In genomic region chr7:4508062-4508738, GRCm38 (mm10) we compare ENCODE assay signal across 13 mouse cellular contexts. TPM values are rescaled to one million over a fixed set of nuclear protein-coding genes. Genes with fewer than 3 reads are reported as not detected.
DNase-seq lines count a peak whose midpoint lies in the region; ATAC-seq and TF ChIP-seq lines count a peak whose summit lies in the region.
"Had no signal": no experiment of that assay in that cellular context is flagged by ENCODE, and none has a peak within 500 bp of the region (broad histone marks: within the 10 kb centered on the region; RNA-seq: fewer than 3 reads in every experiment).

No protein-coding gene starts in this region.

- peak; percentile 60 for TF ChIP-seq CTCF in lung, embryonic 14.5 days (IDR thresholded peaks at IDR 0.05; ENCODE audit: low read depth)
- TF ChIP-seq CTCF in liver, postnatal 0 days (IDR thresholded peaks at IDR 0.05; ENCODE audit: low read depth), result peak; percentile 58

- peak overlapping the region; percentile 61; the same call in 1 of the 2 replicates for H3K4me2 ChIP-seq in heart, embryonic 12.5 days
- no peak overlapping the region for H3K4me2 ChIP-seq in lung, embryonic 14.5 days
- no peak overlapping the region for H3K4me2 ChIP-seq in liver, postnatal 0 days (ENCODE audit: low read depth, low read length)
- H3K4me2 ChIP-seq: forebrain, embryonic 15.5 days; neural tube, embryonic 12.5 days had no signal

- H3K36me3 ChIP-seq in heart, embryonic 12.5 days, result peaks cover 22% of the 10 kb centered on the region
- H3K36me3 ChIP-seq in lung, embryonic 14.5 days (ENCODE audit: insufficient read depth), result no peaks in the 10 kb centered on the region
- H3K36me3 ChIP-seq in liver, postnatal 0 days (replicated peaks; ENCODE audit: insufficient read depth, low read length), result no peaks in the 10 kb centered on the region
- H3K36me3 ChIP-seq: forebrain, embryonic 15.5 days; neural tube, embryonic 12.5 days had no signal

- H3K9ac ChIP-seq in heart, embryonic 12.5 days, result no peak overlapping the region
- H3K9ac ChIP-seq in lung, embryonic 14.5 days, result no peak overlapping the region
- no peak overlapping the region for H3K9ac ChIP-seq in liver, postnatal 0 days (replicated peaks)
- H3K9ac ChIP-seq: forebrain, embryonic 15.5 days; neural tube, embryonic 12.5 days had no signal

- H3K4me1 ChIP-seq in heart, embryonic 12.5 days (replicated peaks), result peaks cover 53% of the 10 kb centered on the region
- H3K4me1 ChIP-seq in lung, embryonic 14.5 days (ENCODE audit: insufficient read depth), result no peaks in the 10 kb centered on the region; the same call in 1 of the 2 replicates
- peaks cover 34% of the 10 kb centered on the region for H3K4me1 ChIP-seq in liver, postnatal 0 days (ENCODE audit: insufficient read depth)

- no peak for TF ChIP-seq EP300 in liver, postnatal 0 days (IDR thresholded peaks at IDR 0.05; ENCODE audit: low read depth)

- no peaks in the 10 kb centered on the region for H3K27me3 ChIP-seq in heart, embryonic 12.5 days (replicated peaks)
- H3K27me3 ChIP-seq in lung, embryonic 14.5 days (ENCODE audit: insufficient read depth, low read length), result no peaks in the 10 kb centered on the region
- H3K27me3 ChIP-seq in liver, postnatal 0 days (ENCODE audit: insufficient read depth, low read length), result no peaks in the 10 kb centered on the region
- H3K27me3 ChIP-seq: forebrain, embryonic 15.5 days; neural tube, embryonic 12.5 days; Patski had no signal

- no peak for ATAC-seq in heart, embryonic 12.5 days (ENCODE audit: insufficient number of reproducible peaks, low FRiP score)
- no peak for ATAC-seq in lung, embryonic 14.5 days (ENCODE audit: insufficient read depth)
- ATAC-seq in liver, postnatal 0 days, result no peak
- ATAC-seq: forebrain, embryonic 15.5 days; Patski had no signal

- no peak overlapping the region for H3K27ac ChIP-seq in heart, embryonic 12.5 days (ENCODE audit: poor library complexity, severe bottlenecking)
- H3K27ac ChIP-seq in lung, embryonic 14.5 days (ENCODE audit: low read depth), result no peak overlapping the region
- no peak overlapping the region for H3K27ac ChIP-seq in liver, postnatal 0 days (ENCODE audit: low read depth)
- H3K27ac ChIP-seq: forebrain, embryonic 15.5 days; macrophage; neural tube, embryonic 12.5 days had no signal

- H3K4me3 ChIP-seq in heart, embryonic 12.5 days, result no peak overlapping the region
- no peak overlapping the region for H3K4me3 ChIP-seq in lung, embryonic 14.5 days (ENCODE audit: low read depth, low read length)
- H3K4me3 ChIP-seq in liver, postnatal 0 days (ENCODE audit: low read depth, low read length), result no peak overlapping the region
- H3K4me3 ChIP-seq: forebrain, embryonic 15.5 days; neural tube, embryonic 12.5 days had no signal

- no peak for DNase-seq in heart, adult 11 months
- no peak for DNase-seq in lung, embryonic 14.5 days
- no peak for DNase-seq in lung, postnatal 36 days
- peak; percentile 86 for DNase-seq in R1 (ENCODE audit: low read depth, low spot score)
- no peak for DNase-seq in liver, postnatal 0 days
- no peak for DNase-seq in c-Kit-positive CD71-positive TER-119-positive erythroid progenitor cells, embryonic 14.5 days (ENCODE audit: low spot score)
- no peak for DNase-seq in layer of hippocampus, postnatal 36 days

- H3K9me3 ChIP-seq in heart, embryonic 12.5 days (replicated peaks), result no peaks in the 10 kb centered on the region
- no peaks in the 10 kb centered on the region for H3K9me3 ChIP-seq in lung, embryonic 14.5 days (ENCODE audit: low read depth, low read length)
- no peaks in the 10 kb centered on the region for H3K9me3 ChIP-seq in liver, postnatal 0 days (ENCODE audit: low read length)
- H3K9me3 ChIP-seq: forebrain, embryonic 15.5 days; neural tube, embryonic 12.5 days had no signal

- 68% methylated on average over 32 of the region's 32 CpGs for WGBS in heart, embryonic 12.5 days
- 73% methylated on average over 22 of the region's 32 CpGs for WGBS in lung, embryonic 14.5 days
- 86% methylated on average over 22 of the region's 32 CpGs for WGBS in liver, postnatal 0 days (ENCODE audit: insufficient replicate concordance)

RNA-seq across cellular contexts. Expression of gene Ppp1r12c, which starts 6.7 kb away (rescaled TPM):
- 50.2 and 53.9 TPM in 2 replicates for polyA plus RNA-seq in heart, embryonic 12.5 days (2016; fragmentation: Nextera tagmentation; extraction: Ambion mirVana)
- 54.3 TPM in 2 replicates for polyA plus RNA-seq in lung, embryonic 14.5 days (2014; fragmentation: Nextera tagmentation; extraction: Ambion mirVana)
- 14.9 and 15.6 TPM in 2 replicates for polyA plus RNA-seq in liver, postnatal 0 days (2015; fragmentation: Nextera tagmentation; extraction: Ambion mirVana)
- total RNA-seq in layer of hippocampus, postnatal 36 days (2021), result 100 to 1,000 TPM; 146 to 164 TPM

RNA-seq across cellular contexts. Expression of gene Tnnt1, which starts 8.0 kb away (rescaled TPM):
- polyA plus RNA-seq in heart, embryonic 12.5 days (2016; fragmentation: Nextera tagmentation; extraction: Ambion mirVana), result 543 and 550 TPM in 2 replicates
- polyA plus RNA-seq in lung, embryonic 14.5 days (2014; fragmentation: Nextera tagmentation; extraction: Ambion mirVana), result 6.3 and 15.4 TPM in 2 replicates
- polyA plus RNA-seq in liver, postnatal 0 days (2015; fragmentation: Nextera tagmentation; extraction: Ambion mirVana), result 5.3 and 11.2 TPM in 2 replicates
- 1 to 10 TPM; 1.1 to 4.2 TPM for total RNA-seq in layer of hippocampus, postnatal 36 days (2021)
- polyA plus RNA-seq: Patski had no signal

RNA-seq across cellular contexts. Expression of gene Tnni3, which starts 15.8 kb away (rescaled TPM):
- polyA plus RNA-seq in heart, embryonic 12.5 days (2016; fragmentation: Nextera tagmentation; extraction: Ambion mirVana), result 1,739 and 1,749 TPM in 2 replicates
- polyA plus RNA-seq in lung, embryonic 14.5 days (2014; fragmentation: Nextera tagmentation; extraction: Ambion mirVana), result 5.3 and 47.0 TPM in 2 replicates
- polyA plus RNA-seq in liver, postnatal 0 days (2015; fragmentation: Nextera tagmentation; extraction: Ambion mirVana), result 0.27 and 0.46 TPM in 2 replicates
- total RNA-seq in layer of hippocampus, postnatal 36 days (2021), result 1 to 10 TPM in 1 of 2 experiments, under 1 TPM in 1; 0.70 to 1.3 TPM

RNA-seq across cellular contexts. Expression of gene Dnaaf3, which starts 24.1 kb away (rescaled TPM):
- 0.54 and 0.83 TPM in 2 replicates for polyA plus RNA-seq in heart, embryonic 12.5 days (2016; fragmentation: Nextera tagmentation; extraction: Ambion mirVana)
- 0.87 and 1.2 TPM in 2 replicates for polyA plus RNA-seq in lung, embryonic 14.5 days (2014; fragmentation: Nextera tagmentation; extraction: Ambion mirVana)
- polyA plus RNA-seq in liver, postnatal 0 days (2015; fragmentation: Nextera tagmentation; extraction: Ambion mirVana), result 0.05 and 0.17 TPM in 2 replicates
- under 1 TPM; 0.38 to 0.65 TPM for total RNA-seq in layer of hippocampus, postnatal 36 days (2021)

RNA-seq across cellular contexts. Expression of gene Syt5, which starts 39.1 kb away (rescaled TPM):
- polyA plus RNA-seq in heart, embryonic 12.5 days (2016; fragmentation: Nextera tagmentation; extraction: Ambion mirVana), result 1.4 and 1.6 TPM in 2 replicates
- polyA plus RNA-seq in lung, embryonic 14.5 days (2014; fragmentation: Nextera tagmentation; extraction: Ambion mirVana), result 3.9 and 4.9 TPM in 2 replicates
- polyA plus RNA-seq in liver, postnatal 0 days (2015; fragmentation: Nextera tagmentation; extraction: Ambion mirVana), result 0.09 TPM in 2 replicates
- 100 to 1,000 TPM; 203 to 220 TPM for total RNA-seq in layer of hippocampus, postnatal 36 days (2021)
- total RNA-seq: hematopoietic stem cell, adult 5-6 weeks had no signal
- polyA plus RNA-seq: macrophage had no signal

Comparison
In these comparisons a context has a peak if more than half of its experiments do, and no peak if none do; other contexts are left out.
1. RNA of gene Tnnt1, which starts 8.0 kb away (polyA plus RNA-seq): 543 to 550 TPM in heart, embryonic 12.5 days; 6.3 to 15.4 TPM in lung, embryonic 14.5 days and 5.3 to 11.2 TPM in liver, postnatal 0 days; every median in the first group is over 10 times any median in the second.
2. RNA of gene Tnni3, which starts 15.8 kb away (polyA plus RNA-seq): 1,739 to 1,749 TPM in heart, embryonic 12.5 days; 5.3 to 47.0 TPM in lung, embryonic 14.5 days and 0.27 to 0.46 TPM in liver, postnatal 0 days; every median in the first group is over 10 times any median in the second.